Mouse (Mus musculus) left cerebral cortex, adult 8-10 months (tissue): ENCODE measurements around the gene Spata25. TPM values are rescaled to one million over a fixed set of nuclear protein-coding genes. Genes with fewer than 3 reads are reported as not detected.
"Not testable (repeated sequence)": the region's sequence is repeated elsewhere in the genome, so short reads cannot be mapped to it uniquely, and the experiment has no call there.

ENCODE experiments used
- DNase-seq, 2 experiments: peaks; one replicate each; pipeline ENCODE4 v3.0.0; 2022; ENCODE audit warnings: low spot score in 2 of 2
- total RNA-seq, 4 experiments: library from RNA; stranded (reverse); gene quantifications; 2 replicates each; pipeline ENCODE4 v1.2.4; 2022

The Spata25 gene
- total RNA-seq = 1 to 10 TPM in 2 of 4 experiments, not detected in 2; 1.0 to 1.4 TPM

- DNase-seq = no peak
These were observed at the start of gene Spata25 for GRCm38 (mm10) chr2:164828437-164828836. TSS of gene Spata25 (minus strand) at chr2:164828537.

- not testable (repeated sequence) for DNase-seq
These were observed 49.3 kb upstream of the Spata25 start for GRCm38 (mm10) chr2:164877376-164878215.

DNA sequence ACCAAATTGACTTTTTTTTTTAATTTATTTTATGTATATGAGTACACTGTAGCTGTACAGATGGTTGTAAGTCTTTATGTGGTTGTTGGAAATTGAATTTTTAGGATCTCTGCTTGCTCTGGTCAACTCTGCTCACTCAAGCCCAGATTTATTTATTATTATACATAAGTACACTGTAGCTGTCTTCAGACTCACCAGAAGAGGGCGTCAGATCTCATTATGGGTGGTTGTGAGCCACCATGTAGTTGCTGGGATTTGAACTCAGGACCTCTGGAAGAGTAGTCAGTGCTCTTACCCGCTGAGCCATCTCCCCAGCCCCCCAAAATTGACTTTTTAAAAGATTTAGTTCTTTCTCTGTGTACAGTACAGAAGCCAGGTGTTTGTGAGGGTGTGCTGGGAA lies 47.3 kb upstream of the Spata25 start:
- not testable (repeated sequence) for DNase-seq

DNA sequence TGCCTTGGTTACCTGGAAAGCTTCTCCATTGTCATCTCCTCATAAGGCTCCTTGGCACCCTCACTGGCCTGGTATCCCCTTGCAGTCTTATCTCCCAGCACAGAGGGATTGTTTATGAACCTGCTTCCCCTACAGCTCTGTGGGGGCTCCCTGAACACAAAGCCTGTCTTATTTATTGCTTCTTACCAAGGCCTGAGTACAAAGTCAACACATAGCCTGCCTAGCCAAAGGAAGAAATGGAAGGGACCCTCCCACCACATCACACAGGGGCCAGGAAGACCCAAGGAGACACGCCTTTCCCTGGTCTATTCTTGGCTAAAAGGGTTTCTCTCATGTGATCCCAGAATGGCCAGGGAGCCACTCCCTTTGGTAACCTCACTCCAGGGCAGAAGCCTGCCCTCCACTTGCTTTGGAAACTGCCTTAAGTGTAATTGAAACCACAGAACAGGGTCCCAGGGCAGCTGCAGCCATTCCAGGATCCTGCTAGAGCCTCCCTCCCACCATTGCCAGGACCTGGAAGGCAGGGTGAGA lies 46.0 kb upstream of the Spata25 start:
- DNase-seq = no peak

DNA sequence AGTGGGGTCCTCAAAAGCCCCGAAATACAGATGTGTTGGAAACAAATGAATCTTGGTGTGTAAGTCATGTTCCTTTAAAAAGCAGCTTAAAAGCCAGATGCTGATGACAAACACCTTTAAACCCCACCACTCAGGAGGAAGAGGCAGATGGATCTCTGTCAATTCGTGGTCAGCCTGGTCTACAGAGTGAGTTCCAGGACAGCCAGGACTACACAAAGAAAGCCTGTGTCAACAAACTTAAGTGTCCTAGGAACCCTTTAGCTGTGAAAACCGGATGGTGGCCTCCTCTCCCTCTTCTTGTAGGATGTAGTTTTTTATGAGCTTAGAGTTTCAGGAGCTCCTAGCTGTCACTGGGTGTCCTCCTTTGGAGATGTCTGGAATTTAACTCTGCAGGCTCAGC lies 45.3 kb upstream of the Spata25 start:
- no peak for DNase-seq

DNA sequence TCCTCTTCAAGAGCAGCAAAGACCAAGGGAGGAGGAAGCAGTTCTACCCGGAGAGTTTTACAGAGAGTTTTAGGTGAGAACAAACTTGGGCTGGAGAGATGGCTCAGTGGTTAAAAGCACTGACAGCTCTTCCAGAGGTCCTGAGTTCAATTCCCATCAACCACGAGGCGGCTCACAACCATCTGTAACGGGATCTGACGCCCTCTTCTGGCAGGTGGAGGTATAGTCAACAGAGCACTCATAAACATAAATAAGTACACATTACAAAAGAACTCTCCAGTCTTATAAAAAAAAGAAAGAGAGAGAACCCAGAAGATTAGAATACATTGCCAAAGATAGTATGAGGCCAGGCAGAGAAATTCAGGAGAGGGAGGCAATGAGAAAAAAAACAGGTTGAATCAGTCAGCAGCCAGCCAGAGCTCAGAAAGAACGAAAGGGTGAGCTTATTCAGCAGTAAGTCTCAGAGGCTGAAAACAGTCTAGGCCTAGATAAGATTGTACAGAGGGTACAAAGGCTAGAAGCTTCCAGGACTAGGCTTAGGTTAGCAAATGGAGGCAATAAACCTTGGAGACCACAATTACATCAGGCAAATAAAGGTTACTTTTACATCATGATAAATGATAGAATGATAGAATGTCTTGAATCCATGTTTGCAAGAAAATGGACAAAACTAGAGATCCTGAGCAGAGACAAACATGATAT lies 43.4 kb upstream of the Spata25 start:
- DNase-seq = no peak

- DNase-seq = no peak
These were observed 40.2 kb upstream of the Spata25 start for GRCm38 (mm10) chr2:164868491-164868890.

GRCm38 (mm10) chr2:164867566-164867965 lies 39.2 kb upstream of the Spata25 start:
- no peak for DNase-seq

DNA sequence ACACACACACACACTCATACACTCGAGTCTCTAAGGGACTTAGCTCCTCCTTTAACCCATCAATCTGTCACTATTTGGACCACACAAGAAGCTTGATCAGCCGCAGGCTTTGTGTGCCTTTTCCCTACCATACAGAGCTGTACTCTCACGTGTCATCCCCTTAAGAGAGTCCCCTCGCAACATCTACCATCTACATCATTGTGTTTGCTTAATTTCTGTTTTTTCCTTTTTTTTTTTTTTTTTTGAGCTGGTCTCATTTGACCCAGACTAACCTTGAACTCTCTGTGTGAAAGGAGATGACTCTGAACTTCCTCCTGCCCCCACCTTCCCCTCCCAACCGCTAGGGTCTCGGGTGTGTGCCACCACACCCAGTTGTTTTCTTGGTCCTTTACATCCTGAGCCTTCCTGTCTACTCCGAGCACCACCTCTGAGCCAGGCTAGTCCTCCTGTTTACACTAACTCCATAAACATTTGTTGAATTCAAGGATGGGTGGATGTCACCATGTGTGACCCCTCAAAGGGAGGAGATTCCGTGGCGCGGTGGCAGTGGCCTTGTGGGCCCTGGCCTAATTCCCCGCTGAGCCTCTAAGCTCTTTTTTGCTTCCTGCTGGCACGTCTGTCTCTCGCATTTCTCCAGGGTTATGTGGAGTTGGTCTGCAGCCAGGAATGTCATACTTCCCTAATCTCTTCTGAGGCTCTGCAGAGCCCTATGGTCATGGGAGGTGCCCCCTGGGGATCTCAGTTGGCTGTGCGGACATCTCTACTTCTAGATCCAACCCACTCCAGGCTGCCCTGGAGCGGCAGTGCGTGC lies 38.6 kb upstream of the Spata25 start:
- no peak for DNase-seq

DNA sequence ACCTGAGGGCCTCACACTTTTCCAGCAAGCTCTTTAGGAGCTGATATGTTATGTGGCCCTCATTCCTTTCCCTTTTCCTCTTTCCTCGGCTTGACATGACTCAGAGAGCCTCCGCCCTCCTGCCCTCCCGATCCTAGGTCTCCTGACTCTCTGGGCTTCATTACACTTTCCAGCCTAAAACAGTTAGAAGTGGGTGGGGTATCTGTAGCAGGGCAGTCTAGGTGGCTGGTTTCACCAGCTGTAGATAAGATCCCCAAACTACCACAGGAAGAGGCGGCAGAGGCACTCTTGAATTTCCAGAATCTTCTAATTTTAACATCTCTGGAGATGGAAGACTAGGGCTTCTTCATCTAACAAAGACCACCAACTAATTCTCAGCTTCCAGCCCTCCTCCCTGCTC lies 36.3 kb upstream of the Spata25 start:
- DNase-seq = no peak

GRCm38 (mm10) chr2:164863411-164863810 lies 35.1 kb upstream of the Spata25 start:
- not testable (repeated sequence) for DNase-seq

DNA sequence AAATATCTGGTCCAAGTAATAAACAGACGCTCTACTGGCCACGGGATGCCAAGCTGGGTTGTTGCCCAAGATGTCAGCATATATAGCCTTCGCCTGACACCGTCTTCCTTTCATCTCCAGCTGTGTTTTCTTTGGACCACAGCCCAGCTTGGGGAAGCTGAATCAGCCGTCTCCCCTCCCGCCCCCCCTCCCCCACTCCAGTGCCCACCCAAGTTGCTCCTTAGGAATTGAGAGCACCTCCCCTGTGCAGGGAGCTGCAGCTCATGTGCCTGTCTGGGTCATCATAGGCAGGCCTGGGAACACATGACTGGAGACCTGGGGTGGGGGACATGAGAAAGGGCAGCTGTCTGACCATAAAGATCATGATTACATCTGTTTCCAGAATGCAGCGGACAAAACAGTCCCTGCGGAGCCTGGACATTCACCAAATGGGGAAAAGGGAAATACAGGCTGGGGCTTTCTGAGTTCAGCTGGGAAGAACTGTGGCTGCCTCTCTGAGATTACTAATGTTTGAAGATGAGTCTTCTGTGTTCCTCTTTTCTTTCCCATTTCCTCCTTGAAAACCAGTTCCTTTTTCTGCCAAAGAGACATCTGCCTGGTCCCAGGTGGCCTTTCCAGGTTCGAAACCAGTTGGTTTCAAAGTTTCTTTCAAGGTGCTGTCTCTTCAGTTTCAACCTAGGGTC lies 34.0 kb upstream of the Spata25 start:
- DNase-seq = no peak

DNA sequence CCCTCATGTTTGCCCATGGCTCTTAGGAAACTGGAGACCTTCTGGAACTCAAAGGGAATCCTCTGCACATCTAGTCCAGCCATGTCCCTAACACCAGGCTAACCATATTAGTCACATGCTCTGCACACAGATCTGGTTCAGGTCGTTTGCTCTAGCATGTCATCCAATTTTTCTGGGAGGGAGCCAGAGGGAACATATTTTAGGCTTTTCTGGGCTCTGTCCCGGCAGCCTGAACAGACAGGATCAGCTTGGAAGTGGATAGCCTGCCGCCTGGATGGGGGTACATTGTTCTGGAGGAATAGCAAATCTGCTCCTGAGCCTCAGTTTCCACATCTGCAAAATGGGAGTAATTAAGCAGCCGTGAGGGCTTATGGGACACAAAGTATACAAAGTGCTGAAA lies 32.8 kb upstream of the Spata25 start:
- DNase-seq = no peak

- no peak for DNase-seq
These were observed 31.5 kb upstream of the Spata25 start for GRCm38 (mm10) chr2:164859640-164860432.

DNA sequence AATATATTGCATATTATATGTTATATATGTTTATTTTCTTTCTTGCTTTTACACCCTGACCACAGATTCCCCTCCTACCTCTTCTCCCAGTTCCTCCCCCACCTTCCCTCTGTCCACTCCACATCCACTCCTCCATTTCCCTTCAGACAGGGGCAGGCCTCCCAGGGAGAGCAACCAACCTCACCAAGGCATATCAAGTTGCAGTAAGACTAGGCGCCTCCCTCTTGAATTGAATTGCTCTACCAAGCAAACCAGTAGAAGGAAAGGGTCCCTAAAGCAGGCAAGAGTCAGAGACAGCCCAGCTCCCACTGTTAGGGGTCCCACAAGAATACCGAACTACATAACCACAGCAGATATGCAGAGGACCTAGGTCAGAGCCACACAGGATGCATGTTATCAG lies 30.8 kb upstream of the Spata25 start:
- DNase-seq = no peak

DNA sequence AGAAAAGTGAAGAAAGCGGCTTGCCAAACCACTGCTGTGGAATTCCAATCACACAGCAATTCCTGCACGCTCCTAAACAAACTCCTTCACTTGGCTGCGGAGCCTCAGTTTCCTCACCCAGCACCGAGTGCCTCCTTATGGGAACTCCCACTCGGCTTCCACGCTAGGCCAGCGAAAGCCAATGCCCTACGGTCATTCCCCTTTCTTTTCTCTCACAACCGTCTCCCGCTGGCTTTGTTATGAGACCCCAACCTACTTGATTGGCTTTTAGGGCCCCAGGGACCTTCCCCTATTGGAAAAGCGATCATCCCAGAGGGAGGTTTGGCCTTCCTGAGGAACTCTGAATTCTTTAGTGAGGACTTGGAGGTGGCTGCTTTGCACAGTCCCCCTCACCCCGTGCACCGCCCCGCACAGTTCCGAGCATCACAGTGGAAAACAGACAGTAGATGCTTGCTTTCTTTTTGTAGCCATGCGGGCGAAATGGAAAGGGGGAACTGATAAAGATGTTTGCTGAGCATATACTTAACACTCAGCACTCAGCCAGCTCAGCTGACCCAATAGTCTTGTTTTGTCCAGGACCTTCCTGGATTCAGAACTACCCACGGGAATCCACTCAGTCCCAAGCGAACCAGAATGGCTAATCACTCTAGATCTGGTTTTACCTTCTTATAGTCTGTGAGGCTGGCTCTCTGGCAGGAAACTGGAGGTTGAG lies 29.7 kb upstream of the Spata25 start:
- DNase-seq = no peak

- no peak for DNase-seq
These were observed 28.9 kb upstream of the Spata25 start, which contains the start of gene Pltp for GRCm38 (mm10) chr2:164857101-164857821. TSS of gene Pltp (minus strand) at chr2:164857711.

- DNase-seq = no peak
These were observed 28.2 kb upstream of the Spata25 start for GRCm38 (mm10) chr2:164856309-164857100.
